Mouse (Mus musculus) limb, embryonic 10.5 days (tissue): ENCODE results near the gene Cdh26. TPM values are rescaled to one million over a fixed set of nuclear protein-coding genes. Genes with fewer than 3 reads are reported as not detected.
A peak's percentile ranks its signal among the peaks of the same experiment; 100 is the strongest.

Experiments used
- DNase-seq: peaks from one replicate; pipeline ENCODE4 v3.0.0-alpha.2; 2017; ENCODE audit warnings: low spot score
- H3K27ac ChIP-seq: fragments of 300-500 bp; sonication (generic); 2 replicates; pipeline ENCODE4 v1.5.1; 2016; ENCODE audit warnings: mild to moderate bottlenecking
- H3K27me3 ChIP-seq: fragments of 300-500 bp; sonication (generic); 2 replicates; pipeline ENCODE4 v1.6.1; 2016; ENCODE audit warnings: low read depth, mild to moderate bottlenecking; ENCODE audit not compliant: poor library complexity, severe bottlenecking
- H3K36me3 ChIP-seq: fragments of 300-500 bp; sonication (generic); 2 replicates; pipeline ENCODE4 v1.6.1; 2016; ENCODE audit warnings: mild to moderate bottlenecking, moderate library complexity
- H3K4me1 ChIP-seq: fragments of 300-500 bp; sonication (generic); 2 replicates; pipeline ENCODE4 v1.6.1; 2016
- H3K4me3 ChIP-seq: fragments of 300-500 bp; sonication (generic); 2 replicates; pipeline ENCODE4 v1.5.1; 2016; ENCODE audit warnings: mild to moderate bottlenecking, moderate library complexity
- H3K9me3 ChIP-seq: fragments of 300-500 bp; sonication (generic); replicated peaks from 2 replicates; pipeline ENCODE4 v1.6.1; 2016; ENCODE audit warnings: mild to moderate bottlenecking
- WGBS: fragments of 180-500 bp; shearing (Covaris S2); methylation state at CpG from one replicate; pipeline ENCODE4 v1.1.7; 2016; 5-methylcytosine and 5-hydroxymethylcytosine counted together
- polyA plus RNA-seq: library from polyadenylated mRNA; unstranded; fragments of >200 nt; fragmentation: Nextera tagmentation; extraction: Ambion mirVana; gene quantifications from 2 replicates; pipeline ENCODE4 v1.2.1, GENCODE M21; 2016

Cdh26 gene
- polyA plus RNA-seq, 1 experiment from 2014 or later, result 0.69 TPM

DNA sequence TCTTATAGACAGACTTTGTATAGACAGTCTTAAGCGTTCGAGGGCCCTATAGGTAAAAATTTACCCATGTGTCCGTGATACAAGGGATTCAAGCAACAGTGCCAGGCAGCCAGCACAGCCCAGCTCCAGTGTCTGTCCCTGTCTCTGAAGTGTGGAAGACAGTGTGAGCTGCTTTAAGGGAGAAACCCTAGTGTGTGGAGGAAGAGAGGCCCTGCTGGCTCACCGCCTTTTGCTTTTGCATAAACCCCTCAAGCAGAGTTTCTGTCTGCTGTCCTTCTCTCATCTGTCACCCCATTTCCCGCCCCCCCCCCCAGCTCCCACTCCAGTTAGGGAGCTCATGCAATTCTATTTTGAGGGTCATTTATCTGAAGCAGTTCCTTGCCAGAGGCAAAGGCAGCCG is 8.7 kb upstream of the Cdh26 start:
- H3K27me3 ChIP-seq, result no peaks in the 10 kb centered on the region
- DNase-seq, result peak; percentile 46
- peaks cover 20% of the 10 kb centered on the region for H3K36me3 ChIP-seq
- H3K9me3 ChIP-seq, result no peaks in the 10 kb centered on the region
- peak overlapping the region; percentile 91 for H3K27ac ChIP-seq
- peaks cover 35% of the 10 kb centered on the region for H3K4me1 ChIP-seq
- WGBS, result 38% methylated on average over 6 of the region's 6 CpGs
- no peak overlapping the region for H3K4me3 ChIP-seq

DNA sequence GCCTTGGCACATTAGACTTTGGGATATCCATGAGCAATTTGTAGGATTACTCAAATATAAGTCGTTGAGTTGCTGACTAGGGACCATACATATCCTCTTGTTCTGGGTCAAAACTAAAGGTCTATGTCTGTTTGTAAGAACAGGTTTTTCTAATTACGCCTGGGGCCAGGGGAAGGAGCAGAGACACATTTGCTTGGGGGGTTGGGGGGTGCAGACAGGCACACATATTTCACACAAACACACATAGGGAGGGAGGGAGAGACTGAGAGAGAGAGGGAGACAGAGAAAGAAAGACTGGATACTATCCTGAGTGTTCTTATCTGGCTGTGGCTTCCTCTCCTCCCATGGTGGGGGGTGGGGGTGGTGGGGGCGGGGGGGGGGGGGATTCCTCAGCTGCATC is 8.1 kb upstream of the Cdh26 start:
- Histone ChIP-seq H3K4me1 (peaks cover 35% of the 10 kb centered on the region), H3K9me3 (no peaks in the 10 kb centered on the region), H3K4me3 (0 out of 2 replicates have a peak overlapping the region, but pooled peaks have one; percentile 13), H3K27me3 (no peaks in the 10 kb centered on the region), H3K36me3 (peaks cover 20% of the 10 kb centered on the region), H3K27ac (peak overlapping the region; percentile 91)
- WGBS, result 14% methylated on average over 2 of the region's 3 CpGs
- DNase-seq, result peak; percentile 63

DNA sequence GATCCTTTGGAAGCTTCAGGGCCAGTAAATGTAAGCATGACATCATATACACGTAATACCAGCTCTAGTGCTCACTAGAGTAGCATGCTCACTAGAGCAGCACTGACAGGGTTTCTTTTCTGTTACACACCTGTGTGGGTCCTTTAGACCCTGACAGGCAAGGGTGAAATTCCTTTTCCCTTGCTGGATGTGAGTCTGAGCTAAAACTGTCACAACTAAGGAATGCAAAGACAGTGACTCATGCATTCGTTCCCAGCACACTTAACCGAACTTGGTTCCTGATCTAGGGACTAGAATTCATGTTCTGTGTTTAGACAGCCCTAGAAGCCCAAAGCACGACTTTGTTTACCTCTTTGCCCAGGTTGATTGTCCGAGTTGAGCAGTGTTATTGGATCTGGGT is 7.1 kb upstream of the Cdh26 start:
- Histone ChIP-seq H3K4me1 (peaks cover 35% of the 10 kb centered on the region), H3K36me3 (peaks cover 14% of the 10 kb centered on the region), H3K27me3 (no peaks in the 10 kb centered on the region), H3K27ac (peak overlapping the region; percentile 91), H3K4me3 (no peak overlapping the region), H3K9me3 (no peaks in the 10 kb centered on the region)
- 79% methylated on average over 5 of the region's 5 CpGs for WGBS
- DNase-seq, result peak; percentile 32

DNA sequence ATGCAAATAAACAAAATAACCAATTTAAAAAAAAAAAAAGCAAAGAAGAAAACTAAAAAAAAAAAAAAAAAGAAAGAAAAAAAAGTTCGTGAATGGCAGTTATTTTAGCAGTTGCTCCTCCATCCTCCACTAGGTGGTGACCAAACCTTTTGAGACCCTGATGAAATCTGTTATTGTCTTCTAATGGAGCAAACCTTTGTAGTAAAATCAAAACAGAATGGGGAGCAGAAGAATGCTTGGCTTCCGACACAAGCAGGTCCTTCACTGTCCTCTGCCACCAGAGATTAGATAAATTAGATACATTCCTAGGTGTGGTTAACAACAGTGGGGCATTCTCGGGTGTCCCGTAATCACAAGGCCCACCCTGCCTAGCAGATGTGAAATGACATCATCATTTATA is 4.1 kb upstream of the Cdh26 start:
- H3K27me3 ChIP-seq, result no peaks in the 10 kb centered on the region
- no peaks in the 10 kb centered on the region for H3K36me3 ChIP-seq
- peak; percentile 28 for DNase-seq
- no peak overlapping the region for H3K4me3 ChIP-seq
- WGBS, result 46% methylated on average over 4 of the region's 4 CpGs
- H3K4me1 ChIP-seq, result peaks cover 28% of the 10 kb centered on the region
- no peak overlapping the region for H3K27ac ChIP-seq
- H3K9me3 ChIP-seq, result no peaks in the 10 kb centered on the region

DNA sequence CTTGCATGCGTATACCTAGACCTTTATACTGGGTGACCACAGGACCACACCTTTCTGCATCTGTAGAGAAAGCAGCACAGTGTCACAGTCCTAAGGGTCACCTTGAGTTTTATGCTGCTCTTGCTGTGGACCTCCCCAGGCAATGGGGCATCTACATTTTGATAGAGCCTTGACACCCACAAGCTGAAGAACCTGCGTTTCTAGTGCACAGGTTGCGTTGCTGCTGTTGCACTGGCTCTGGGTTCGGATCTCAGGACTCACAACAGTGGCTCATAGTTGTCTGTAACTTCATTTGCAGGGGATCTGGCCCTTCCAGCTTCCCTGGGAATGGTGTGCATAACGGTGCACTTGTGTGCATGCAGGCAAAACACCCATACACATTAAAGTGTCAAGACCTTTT is 3.1 kb upstream of the Cdh26 start:
- H3K36me3 ChIP-seq, result no peaks in the 10 kb centered on the region
- 87% methylated on average over 5 of the region's 5 CpGs for WGBS
- no peak overlapping the region for H3K4me3 ChIP-seq
- no peak overlapping the region for H3K27ac ChIP-seq
- no peaks in the 10 kb centered on the region for H3K9me3 ChIP-seq
- H3K27me3 ChIP-seq, result no peaks in the 10 kb centered on the region
- peaks cover 24% of the 10 kb centered on the region for H3K4me1 ChIP-seq
- DNase-seq, result no peak

DNA sequence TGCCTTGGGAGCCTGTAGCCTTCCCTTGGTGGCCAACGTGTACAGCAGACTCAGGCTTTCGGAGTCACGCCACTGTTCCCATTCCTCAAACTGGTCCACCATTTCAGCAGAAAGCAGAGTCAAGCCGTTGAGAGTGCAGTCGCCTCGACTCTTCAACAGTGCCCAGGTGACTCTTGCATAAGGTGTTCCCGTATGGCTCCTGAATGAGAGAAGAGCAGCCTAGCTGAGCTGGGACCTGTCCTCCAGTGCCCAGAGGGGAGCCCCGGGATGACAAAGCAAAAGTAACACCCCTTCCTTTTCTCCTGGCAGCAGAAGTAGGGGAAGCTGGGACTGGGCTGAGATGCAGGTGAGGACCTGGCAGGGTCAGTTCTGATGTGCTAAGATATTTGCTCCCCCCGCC is 2.1 kb upstream of the Cdh26 start:
- peaks cover 14% of the 10 kb centered on the region for H3K4me1 ChIP-seq
- H3K36me3 ChIP-seq, result no peaks in the 10 kb centered on the region
- WGBS, result 80% methylated on average over 9 of the region's 9 CpGs
- DNase-seq, result no peak
- H3K4me3 ChIP-seq, result no peak overlapping the region
- H3K9me3 ChIP-seq, result no peaks in the 10 kb centered on the region
- no peak overlapping the region for H3K27ac ChIP-seq
- H3K27me3 ChIP-seq, result no peaks in the 10 kb centered on the region

DNA sequence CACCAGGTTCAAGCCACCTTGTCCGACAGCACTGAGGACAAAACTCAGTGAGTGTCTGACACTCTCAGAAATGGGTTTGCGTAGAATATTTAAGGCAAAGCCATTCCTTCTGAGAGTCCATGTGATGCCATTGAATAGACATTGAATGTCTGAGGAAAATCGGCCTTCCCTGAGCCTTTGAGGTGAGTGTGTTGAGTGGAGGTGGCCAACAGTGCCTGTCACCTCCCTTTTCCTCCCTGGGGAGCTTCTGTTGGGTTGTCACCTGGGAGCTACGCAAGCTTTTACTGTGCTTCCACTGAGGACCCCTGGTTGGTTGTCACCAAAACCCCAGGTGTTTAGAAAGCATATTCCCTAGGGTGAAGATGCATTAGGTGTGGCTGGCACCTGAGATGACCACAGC is 1.7 kb upstream of the Cdh26 start:
- no peak overlapping the region for H3K27ac ChIP-seq
- no peaks in the 10 kb centered on the region for H3K27me3 ChIP-seq
- no peak for DNase-seq
- no peaks in the 10 kb centered on the region for H3K9me3 ChIP-seq
- peaks cover 9% of the 10 kb centered on the region for H3K4me1 ChIP-seq
- 84% methylated on average over 4 of the region's 4 CpGs for WGBS
- no peaks in the 10 kb centered on the region for H3K36me3 ChIP-seq
- no peak overlapping the region for H3K4me3 ChIP-seq

DNA sequence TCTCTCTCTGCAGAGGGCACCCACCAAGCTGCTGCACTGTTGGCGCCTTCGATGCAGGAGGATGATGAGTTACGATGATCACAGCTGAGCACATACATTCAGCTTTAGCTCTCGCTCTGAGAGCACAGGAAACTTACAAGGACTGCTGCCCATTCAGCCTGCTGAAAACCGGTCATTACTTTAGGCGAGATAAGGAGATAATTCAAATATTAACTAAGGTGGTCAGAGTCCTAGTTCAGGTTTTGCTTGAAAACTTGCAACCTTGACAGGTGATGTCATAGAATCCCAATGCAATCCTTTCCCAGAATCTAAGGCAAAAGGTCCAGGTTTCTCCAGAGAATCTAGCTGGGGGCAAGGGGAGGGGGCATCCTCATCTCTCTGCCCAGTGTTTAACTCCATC is 905 bp upstream of the Cdh26 start:
- Histone ChIP-seq H3K36me3 (no peaks in the 10 kb centered on the region), H3K27ac (no peak overlapping the region), H3K4me1 (peaks cover 9% of the 10 kb centered on the region), H3K9me3 (no peaks in the 10 kb centered on the region), H3K4me3 (no peak overlapping the region), H3K27me3 (no peaks in the 10 kb centered on the region)
- no peak for DNase-seq
- 85% methylated on average over 6 of the region's 6 CpGs for WGBS

DNA sequence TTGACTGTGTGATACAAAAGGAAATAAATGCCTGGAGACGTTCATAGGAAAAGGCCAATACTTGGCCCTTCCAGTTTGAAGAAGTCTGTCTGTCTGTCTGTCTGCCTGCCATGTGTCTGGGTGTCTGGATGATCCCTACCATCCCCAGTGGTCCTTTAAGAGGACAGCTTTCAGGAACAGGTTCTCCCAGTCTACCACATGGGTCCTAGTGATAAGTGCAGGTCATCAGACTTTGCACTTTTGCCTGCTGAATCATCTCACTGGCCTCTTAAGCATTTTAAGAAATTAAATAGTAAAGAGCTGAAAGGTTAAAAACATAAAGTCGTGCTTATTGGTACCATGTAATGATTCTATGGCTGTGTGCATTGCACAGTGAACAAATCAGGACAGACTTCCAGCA is 3.2 kb downstream of the Cdh26 start:
- H3K27ac ChIP-seq, result no peak overlapping the region
- peaks cover 16% of the 10 kb centered on the region for H3K4me1 ChIP-seq
- H3K36me3 ChIP-seq, result no peaks in the 10 kb centered on the region
- 79% methylated on average over 2 of the region's 2 CpGs for WGBS
- H3K9me3 ChIP-seq, result no peaks in the 10 kb centered on the region
- no peak for DNase-seq
- no peaks in the 10 kb centered on the region for H3K27me3 ChIP-seq
- H3K4me3 ChIP-seq, result no peak overlapping the region

DNA sequence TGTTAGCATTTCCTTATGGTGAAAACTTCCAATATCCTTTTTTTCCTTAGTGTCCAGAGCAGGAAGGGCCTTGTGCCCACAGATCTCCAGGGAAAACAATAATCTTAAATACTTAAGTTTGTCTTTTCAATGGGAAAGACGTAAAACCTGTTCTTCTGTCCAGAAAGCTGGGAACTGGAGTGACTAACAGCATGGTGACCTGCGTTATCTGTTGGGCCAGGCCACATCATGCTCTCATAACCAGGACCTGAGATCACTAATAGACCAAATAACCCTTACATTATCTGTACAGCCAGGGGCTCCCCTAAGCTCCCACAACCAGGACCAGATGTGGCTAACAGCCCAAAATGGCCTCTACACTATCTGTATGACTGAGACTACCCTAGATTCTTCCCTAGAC is 3.6 kb downstream of the Cdh26 start:
- Histone ChIP-seq H3K4me1 (peaks cover 16% of the 10 kb centered on the region), H3K27me3 (no peaks in the 10 kb centered on the region), H3K27ac (no peak overlapping the region), H3K9me3 (no peaks in the 10 kb centered on the region), H3K36me3 (no peaks in the 10 kb centered on the region), H3K4me3 (no peak overlapping the region)
- DNase-seq, result no peak
- WGBS, result 76% methylated on average over 2 of the region's 2 CpGs

DNA sequence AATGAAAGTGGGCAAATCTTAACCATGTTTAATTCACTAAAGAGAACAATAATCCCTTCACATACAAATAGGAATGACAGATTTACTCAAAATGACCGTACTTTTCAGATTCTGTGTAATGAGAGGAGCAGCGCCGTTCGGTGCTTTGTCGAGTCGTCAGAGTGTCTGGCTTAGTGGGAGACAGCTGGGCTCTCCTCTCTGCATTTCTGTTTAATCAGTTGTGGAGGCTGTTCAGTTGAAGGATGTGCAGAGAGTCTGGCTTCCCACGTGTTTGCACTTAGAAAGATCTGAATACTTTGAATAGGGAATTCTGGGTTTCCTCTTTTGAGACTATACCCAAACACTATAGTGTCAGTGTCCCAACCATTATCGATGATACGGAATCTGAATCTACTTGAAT is 7.0 kb downstream of the Cdh26 start:
- Histone ChIP-seq H3K27me3 (no peaks in the 10 kb centered on the region), H3K36me3 (no peaks in the 10 kb centered on the region), H3K27ac (no peak overlapping the region), H3K4me1 (peaks cover 7% of the 10 kb centered on the region), H3K9me3 (no peaks in the 10 kb centered on the region), H3K4me3 (no peak overlapping the region)
- 75% methylated on average over 9 of the region's 9 CpGs for WGBS
- DNase-seq, result no peak

DNA sequence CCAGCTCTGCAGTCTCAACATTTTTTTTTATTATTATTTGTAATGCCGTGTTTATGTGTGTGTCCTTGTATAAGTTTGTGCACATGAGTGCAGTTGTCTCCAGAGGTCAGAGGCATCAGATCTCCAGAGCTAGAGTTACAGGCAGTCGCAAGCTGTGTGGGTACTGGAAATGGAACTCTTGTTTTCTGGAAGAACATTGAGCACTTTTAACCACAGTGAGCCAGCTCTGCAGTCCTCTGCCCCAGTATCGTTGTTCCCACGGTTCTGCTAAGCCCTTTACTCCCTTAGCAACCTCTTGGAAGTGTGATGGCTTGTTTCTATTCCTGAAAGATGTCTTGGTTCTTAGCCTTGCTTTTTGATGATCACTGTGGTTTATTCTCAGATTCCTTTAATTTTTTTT is 19.1 kb downstream of the Cdh26 start:
- H3K4me3 ChIP-seq, result no peak overlapping the region
- 91% methylated on average over 4 of the region's 4 CpGs for WGBS

DNA sequence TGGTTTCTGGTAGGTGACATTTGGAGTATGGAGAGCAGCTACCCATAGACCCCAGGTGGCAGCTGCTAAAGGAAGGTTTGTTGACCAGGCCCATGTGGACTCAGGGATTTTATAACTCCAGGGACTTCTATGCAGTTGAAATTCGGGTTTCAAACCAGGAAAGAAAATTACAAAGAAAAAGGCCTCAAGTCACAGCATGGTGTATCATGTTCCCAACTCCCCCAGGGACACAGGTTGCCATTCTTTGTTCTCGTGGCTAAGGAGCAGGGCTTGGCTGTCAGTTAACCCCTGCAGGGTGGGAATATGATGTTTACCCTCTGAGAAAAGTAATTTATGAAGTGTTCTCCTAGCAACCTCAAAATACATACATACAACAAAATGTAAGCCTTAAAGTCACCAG is 19.9 kb downstream of the Cdh26 start:
- Histone ChIP-seq H3K4me1 (peaks cover 27% of the 10 kb centered on the region), H3K4me3 (no peak overlapping the region), H3K9me3 (no peaks in the 10 kb centered on the region), H3K27ac (no peak overlapping the region; the same call in 1 of the 2 replicates), H3K27me3 (no peaks in the 10 kb centered on the region), H3K36me3 (no peaks in the 10 kb centered on the region)
- 26% methylated on average over 2 of the region's 2 CpGs for WGBS
- no peak for DNase-seq

More for the DNA sequence above, 19.1 kb downstream of the Cdh26 start:
- no peaks in the 10 kb centered on the region for H3K27me3 ChIP-seq
- H3K4me1 ChIP-seq, result peaks cover 19% of the 10 kb centered on the region
- no peaks in the 10 kb centered on the region for H3K9me3 ChIP-seq
- DNase-seq, result no peak
- H3K36me3 ChIP-seq, result no peaks in the 10 kb centered on the region
- H3K27ac ChIP-seq, result no peak overlapping the region

DNA sequence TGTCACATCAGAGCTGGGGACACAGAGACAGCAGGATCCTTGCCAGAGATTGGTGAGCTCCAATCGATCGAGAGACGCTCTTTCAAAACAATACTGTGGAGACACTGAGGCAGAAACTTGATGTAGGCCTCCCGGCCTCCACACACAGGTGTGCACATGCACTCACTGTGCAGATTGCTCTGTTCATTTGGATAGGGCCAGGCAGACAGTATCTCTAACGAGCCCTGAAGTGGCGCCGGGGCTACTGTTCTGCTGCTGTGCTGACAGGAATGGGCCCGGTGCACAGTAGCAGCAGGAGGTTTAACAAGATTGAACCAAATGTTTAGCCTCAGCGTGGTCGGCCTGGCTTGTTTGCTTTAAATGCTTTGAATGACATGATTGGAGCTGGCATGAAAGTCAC is 20.6 kb downstream of the Cdh26 start:
- Histone ChIP-seq H3K27ac (peak overlapping the region; percentile 66; the same call in 1 of the 2 replicates), H3K27me3 (no peaks in the 10 kb centered on the region), H3K36me3 (no peaks in the 10 kb centered on the region), H3K4me1 (peaks cover 32% of the 10 kb centered on the region), H3K4me3 (no peak overlapping the region), H3K9me3 (no peaks in the 10 kb centered on the region)
- no peak for DNase-seq
- 75% methylated on average over 10 of the region's 10 CpGs for WGBS
